Mouse (Mus musculus) embryonic facial prominence, embryonic 10.5 days (tissue): Measurements from ENCODE around the gene Mrpl38. TPM values are rescaled to one million over a fixed set of nuclear protein-coding genes. Genes with fewer than 3 reads are reported as not detected.

Experiments
- polyA plus RNA-seq: library from polyadenylated mRNA; unstranded; fragments of >200 nt; fragmentation: Nextera tagmentation; extraction: Ambion mirVana; gene quantifications from 2 replicates; pipeline ENCODE4 v1.2.1, GENCODE M21; 2016

Gene Mrpl38
- polyA plus RNA-seq, 1 experiment from 2014 or later: 108 TPM

Other genes with a start within 250 kb of the Mrpl38 start
- 1.5 and 1.8 TPM in 2 replicates for gene Smim5, start 238.9 kb downstream of the Mrpl38 start, polyA plus RNA-seq
- 1.1 and 1.6 TPM in 2 replicates for gene Smim6, start 226.9 kb downstream of the Mrpl38 start, polyA plus RNA-seq
- 48.4 and 50.8 TPM in 2 replicates for gene Sap30bp, start 205.6 kb downstream of the Mrpl38 start, polyA plus RNA-seq
- gene Recql5, start 205.4 kb downstream of the Mrpl38 start, polyA plus RNA-seq: 27.9 and 30.7 TPM in 2 replicates
- 1.1 and 1.5 TPM in 2 replicates for gene Itgb4, start 164.2 kb downstream of the Mrpl38 start, polyA plus RNA-seq
- gene Galk1, start 126.1 kb downstream of the Mrpl38 start, polyA plus RNA-seq: 212 and 216 TPM in 2 replicates
- 1,824 and 1,981 TPM in 2 replicates for gene H3f3b, start 110.9 kb downstream of the Mrpl38 start, polyA plus RNA-seq
- gene Unk, start 108.5 kb downstream of the Mrpl38 start, polyA plus RNA-seq: 49.4 and 50.9 TPM in 2 replicates
- gene Unc13d, start 60.9 kb downstream of the Mrpl38 start, polyA plus RNA-seq: 2.9 TPM in 2 replicates
- 74.2 and 76.8 TPM in 2 replicates for gene Wbp2, start 51.9 kb downstream of the Mrpl38 start, polyA plus RNA-seq
- gene Trim47, start 11.7 kb downstream of the Mrpl38 start, polyA plus RNA-seq: 4.5 and 4.7 TPM in 2 replicates
- 1.9 and 2.3 TPM in 2 replicates for gene Trim65, start 7.7 kb downstream of the Mrpl38 start, polyA plus RNA-seq
- 61.0 and 61.8 TPM in 2 replicates for gene Fbf1, start 29.3 kb upstream of the Mrpl38 start, polyA plus RNA-seq
- gene Ten1, start 60.0 kb upstream of the Mrpl38 start, polyA plus RNA-seq: 62.7 and 65.6 TPM in 2 replicates
- gene Acox1, start 60.2 kb upstream of the Mrpl38 start, polyA plus RNA-seq: 17.7 and 18.8 TPM in 2 replicates
- gene Evpl, start 99.2 kb upstream of the Mrpl38 start, polyA plus RNA-seq: 1.0 and 1.3 TPM in 2 replicates
- 104 TPM in 2 replicates for gene Srp68, start 135.3 kb upstream of the Mrpl38 start, polyA plus RNA-seq
- gene Galr2, start 142.1 kb upstream of the Mrpl38 start, polyA plus RNA-seq: 0.25 and 0.39 TPM in 2 replicates
- gene Exoc7, start 168.4 kb upstream of the Mrpl38 start, polyA plus RNA-seq: 55.4 and 59.7 TPM in 2 replicates
- 2.3 and 3.3 TPM in 2 replicates for gene Foxj1, start 196.5 kb upstream of the Mrpl38 start, polyA plus RNA-seq